Comparison of ENCODE assay signal across 8 mouse cellular contexts in genomic region chr10:128059207-128059981, GRCm38 (mm10). TPM values are rescaled to one million over a fixed set of nuclear protein-coding genes. Genes with fewer than 3 reads are reported as not detected.
DNase-seq lines count a peak whose midpoint lies in the region; ATAC-seq and TF ChIP-seq lines count a peak whose summit lies in the region.

No protein-coding gene starts in this region.

- DNase-seq in hindbrain, embryonic 11.5 days (ENCODE audit: low spot score), result peak; percentile 64
- DNase-seq in layer of hippocampus, postnatal 10 days (ENCODE audit: low spot score in 2 of 2), result peak; percentile 55 to 56
- peak; percentile 69 for DNase-seq in lung, postnatal 25 days (ENCODE audit: low spot score)
- DNase-seq in right cerebral cortex, adult 18-20 months, result peak; percentile 35
- peak; percentile 81 for DNase-seq in thymus, postnatal 4 days

- peak; percentile 3; the same call in 1 of the 2 replicates for TF ChIP-seq POLR2A in bone marrow, adult 2 months (IDR thresholded peaks at IDR 0.05; ENCODE audit: borderline replicate concordance, control insufficient read depth, low read depth, low read length)

- peak; percentile 24 for ATAC-seq in forebrain, embryonic 16.5 days
- ATAC-seq in hindbrain, embryonic 11.5 days (ENCODE audit: low FRiP score), result peak; percentile 68

- H3K36me3 ChIP-seq in E14TG2a.4 (ENCODE audit: insufficient read depth, low read length), result peaks cover 38% of the 10 kb centered on the region
- H3K36me3 ChIP-seq in forebrain, embryonic 16.5 days (ENCODE audit: control insufficient read depth, insufficient read depth), result no peaks in the 10 kb centered on the region; the same call in 1 of the 2 replicates
- 0 out of 2 replicates have a peak, but pooled peaks cover 3% of the 10 kb centered on the region for H3K36me3 ChIP-seq in hindbrain, embryonic 11.5 days (ENCODE audit: control insufficient read depth, insufficient read depth, low read length)

- H3K4me1 ChIP-seq in E14TG2a.4 (replicated peaks; ENCODE audit: low read depth, low read length), result peaks cover 54% of the 10 kb centered on the region
- H3K4me1 ChIP-seq in bone marrow, adult 2 months (ENCODE audit: control insufficient read depth, insufficient read depth, low read length), result peaks cover 2% of the 10 kb centered on the region
- H3K4me1 ChIP-seq in forebrain, embryonic 16.5 days (replicated peaks; ENCODE audit: control insufficient read depth, insufficient read depth, low read length), result peaks cover 20% of the 10 kb centered on the region
- H3K4me1 ChIP-seq in hindbrain, embryonic 11.5 days (replicated peaks; ENCODE audit: control insufficient read depth, insufficient read depth, low read length), result peaks cover 3% of the 10 kb centered on the region; the same call in 1 of the 2 replicates

- peak overlapping the region; percentile 90 for H3K27ac ChIP-seq in bone marrow, adult 2 months (ENCODE audit: control insufficient read depth, insufficient read depth, low read depth, low read length, poor library complexity)
- H3K27ac ChIP-seq in forebrain, embryonic 16.5 days (ENCODE audit: low read length), result peak overlapping the region; percentile 99
- peak overlapping the region; percentile 98 for H3K27ac ChIP-seq in hindbrain, embryonic 11.5 days (ENCODE audit: low read depth, low read length)

- no peaks in the 10 kb centered on the region for H3K9me3 ChIP-seq in E14TG2a.4 (ENCODE audit: low read length)
- no peaks in the 10 kb centered on the region for H3K9me3 ChIP-seq in forebrain, embryonic 16.5 days (ENCODE audit: control insufficient read depth, low read length)
- no peaks in the 10 kb centered on the region for H3K9me3 ChIP-seq in hindbrain, embryonic 11.5 days (ENCODE audit: control insufficient read depth, low read length)

- TF ChIP-seq CTCF in E14TG2a.4 (conservative IDR thresholded peaks at IDR 0.05; ENCODE audit: low read length), result no peak
- no peak for TF ChIP-seq CTCF in bone marrow, adult 2 months (IDR thresholded peaks at IDR 0.05; ENCODE audit: control insufficient read depth, insufficient read depth, low read length)

- H3K9ac ChIP-seq in forebrain, embryonic 16.5 days (replicated peaks; ENCODE audit: low read depth, low read length), result peak overlapping the region; percentile 92
- peak overlapping the region; percentile 89 for H3K9ac ChIP-seq in hindbrain, embryonic 11.5 days (ENCODE audit: low read depth, low read length)

- H3K4me3 ChIP-seq in E14TG2a.4 (replicated peaks; ENCODE audit: low read length), result peak overlapping the region; percentile 98
- peak overlapping the region; percentile 97 for H3K4me3 ChIP-seq in bone marrow, adult 2 months (replicated peaks; ENCODE audit: control insufficient read depth, low read depth, low read length)
- H3K4me3 ChIP-seq in forebrain, embryonic 16.5 days (replicated peaks; ENCODE audit: low read length), result peak overlapping the region; percentile 71
- peak overlapping the region; percentile 88 for H3K4me3 ChIP-seq in hindbrain, embryonic 11.5 days (ENCODE audit: low read depth, low read length)

- H3K27me3 ChIP-seq in E14TG2a.4 (ENCODE audit: insufficient read depth, low read length), result no peaks in the 10 kb centered on the region
- no peaks in the 10 kb centered on the region for H3K27me3 ChIP-seq in forebrain, embryonic 16.5 days (replicated peaks; ENCODE audit: control insufficient read depth, insufficient read depth, low read length)
- H3K27me3 ChIP-seq in hindbrain, embryonic 11.5 days (ENCODE audit: control insufficient read depth, insufficient read depth, low read length), result no peaks in the 10 kb centered on the region

- under 1% methylated on average over 62 of the region's 62 CpGs for WGBS in bone marrow, adult 2 months
- under 1% methylated on average over 62 of the region's 62 CpGs for WGBS in forebrain, embryonic 16.5 days
- under 1% methylated on average over 47 of the region's 62 CpGs for WGBS in hindbrain, embryonic 11.5 days

- H3K4me2 ChIP-seq in forebrain, embryonic 16.5 days (ENCODE audit: low read length), result peak overlapping the region; percentile 81
- H3K4me2 ChIP-seq in hindbrain, embryonic 11.5 days (replicated peaks; ENCODE audit: low read depth, low read length), result peak overlapping the region; percentile 91

RNA-seq across cellular contexts. Expression of gene Ptges3, which starts 0.6 kb away (rescaled TPM):
- 102 and 168 TPM in 2 replicates for polyA plus RNA-seq in bone marrow, adult 2 months (2011; ENCODE audit: insufficient read depth, insufficient read length, low replicate concordance, missing spikeins)
- polyA plus RNA-seq in forebrain, embryonic 16.5 days (2015; fragmentation: Nextera tagmentation; extraction: Ambion mirVana), result 395 and 436 TPM in 2 replicates
- 590 and 626 TPM in 2 replicates for polyA plus RNA-seq in hindbrain, embryonic 11.5 days (2014; fragmentation: Nextera tagmentation; extraction: Ambion mirVana)
- total RNA-seq in layer of hippocampus, postnatal 10 days (2021), result 100 to 1,000 TPM; 166 to 168 TPM

RNA-seq across cellular contexts. Expression of gene Atp5b, which starts 23.7 kb away (rescaled TPM):
- polyA plus RNA-seq in bone marrow, adult 2 months (2011; ENCODE audit: insufficient read depth, insufficient read length, low replicate concordance, missing spikeins), result 369 and 567 TPM in 2 replicates
- polyA plus RNA-seq in forebrain, embryonic 16.5 days (2015; fragmentation: Nextera tagmentation; extraction: Ambion mirVana), result 2,097 and 2,145 TPM in 2 replicates
- 2,416 and 2,461 TPM in 2 replicates for polyA plus RNA-seq in hindbrain, embryonic 11.5 days (2014; fragmentation: Nextera tagmentation; extraction: Ambion mirVana)
- 1,000 to 10,000 TPM; 1,650 to 1,701 TPM for total RNA-seq in layer of hippocampus, postnatal 10 days (2021)

RNA-seq across cellular contexts. Expression of gene Naca, which starts 24.0 kb away (rescaled TPM):
- 429 and 585 TPM in 2 replicates for polyA plus RNA-seq in bone marrow, adult 2 months (2011; ENCODE audit: insufficient read depth, insufficient read length, low replicate concordance, missing spikeins)
- 545 and 574 TPM in 2 replicates for polyA plus RNA-seq in forebrain, embryonic 16.5 days (2015; fragmentation: Nextera tagmentation; extraction: Ambion mirVana)
- polyA plus RNA-seq in hindbrain, embryonic 11.5 days (2014; fragmentation: Nextera tagmentation; extraction: Ambion mirVana), result 858 and 879 TPM in 2 replicates
- total RNA-seq in layer of hippocampus, postnatal 10 days (2021), result 100 to 1,000 TPM; 350 to 389 TPM

RNA-seq across cellular contexts. Expression of gene Baz2a, which starts 32.0 kb away (rescaled TPM):
- polyA plus RNA-seq in bone marrow, adult 2 months (2011; ENCODE audit: insufficient read depth, insufficient read length, low replicate concordance, missing spikeins), result 31.8 and 64.0 TPM in 2 replicates
- polyA plus RNA-seq in forebrain, embryonic 16.5 days (2015; fragmentation: Nextera tagmentation; extraction: Ambion mirVana), result 8.4 and 10.0 TPM in 2 replicates
- 20.0 and 37.6 TPM in 2 replicates for polyA plus RNA-seq in hindbrain, embryonic 11.5 days (2014; fragmentation: Nextera tagmentation; extraction: Ambion mirVana)
- total RNA-seq in layer of hippocampus, postnatal 10 days (2021), result 10 to 100 TPM; 32.0 to 35.1 TPM

RNA-seq across cellular contexts. Expression of gene Prim1, which starts 44.4 kb away (rescaled TPM):
- polyA plus RNA-seq in bone marrow, adult 2 months (2011; ENCODE audit: insufficient read depth, insufficient read length, low replicate concordance, missing spikeins), result 57.7 and 89.8 TPM in 2 replicates
- 57.8 and 59.8 TPM in 2 replicates for polyA plus RNA-seq in forebrain, embryonic 16.5 days (2015; fragmentation: Nextera tagmentation; extraction: Ambion mirVana)
- polyA plus RNA-seq in hindbrain, embryonic 11.5 days (2014; fragmentation: Nextera tagmentation; extraction: Ambion mirVana), result 87.8 and 88.3 TPM in 2 replicates
- total RNA-seq in layer of hippocampus, postnatal 10 days (2021), result 1 to 10 TPM; 8.0 to 9.7 TPM

Comparison
In these comparisons a context has a peak if more than half of its experiments do, and no peak if none do; other contexts are left out.
1. Peak in every context shown above with its lines: DNase-seq, ATAC-seq, H3K4me3 ChIP-seq and H3K27ac ChIP-seq.